Mouse (Mus musculus): ENCODE results near the gene Praf2. TPM values are rescaled to one million over a fixed set of nuclear protein-coding genes. Genes with fewer than 3 reads are reported as not detected.
A peak's percentile ranks its signal among the peaks of the same experiment; 100 is the strongest.

Gene Praf2
- total RNA-seq, 1 experiment from 2014 or later = 6.8 TPM

GRCm38 (mm10) chrX:7728922-7729265, 655 bp downstream of the Praf2 start:
- no peak for ATAC-seq (replicated peaks; ENCODE audit: insufficient number of reproducible peaks, low FRiP score, low TSS enrichment, poor library complexity, severe bottlenecking)

- ATAC-seq (replicated peaks; ENCODE audit: insufficient number of reproducible peaks, low FRiP score, low TSS enrichment, poor library complexity, severe bottlenecking) = peak; percentile 70; the same call in 1 of the 2 replicates
Measured at GRCm38 (mm10) chrX:7733571-7734156, 5.4 kb downstream of the Praf2 start.

- no peak for ATAC-seq (replicated peaks; ENCODE audit: insufficient number of reproducible peaks, low FRiP score, low TSS enrichment, poor library complexity, severe bottlenecking)
Measured at GRCm38 (mm10) chrX:7739336-7740081, 11.3 kb downstream of the Praf2 start.

GRCm38 (mm10) chrX:7740082-7740819, 12.0 kb downstream of the Praf2 start:
- no peak for ATAC-seq (replicated peaks; ENCODE audit: insufficient number of reproducible peaks, low FRiP score, low TSS enrichment, poor library complexity, severe bottlenecking)

GRCm38 (mm10) chrX:7741103-7741502, 12.9 kb downstream of the Praf2 start:
- ATAC-seq (replicated peaks; ENCODE audit: insufficient number of reproducible peaks, low FRiP score, low TSS enrichment, poor library complexity, severe bottlenecking) = no peak

- no peak for ATAC-seq (replicated peaks; ENCODE audit: insufficient number of reproducible peaks, low FRiP score, low TSS enrichment, poor library complexity, severe bottlenecking)
Measured at GRCm38 (mm10) chrX:7743470-7743869, 15.2 kb downstream of the Praf2 start.

- ATAC-seq (replicated peaks; ENCODE audit: insufficient number of reproducible peaks, low FRiP score, low TSS enrichment, poor library complexity, severe bottlenecking) = no peak
Measured at GRCm38 (mm10) chrX:7744940-7745339, 16.7 kb downstream of the Praf2 start.

GRCm38 (mm10) chrX:7745429-7745828, 17.2 kb downstream of the Praf2 start:
- no peak for ATAC-seq (replicated peaks; ENCODE audit: insufficient number of reproducible peaks, low FRiP score, low TSS enrichment, poor library complexity, severe bottlenecking)

- ATAC-seq (replicated peaks; ENCODE audit: insufficient number of reproducible peaks, low FRiP score, low TSS enrichment, poor library complexity, severe bottlenecking) = no peak
Measured at GRCm38 (mm10) chrX:7750432-7751116, 22.3 kb downstream of the Praf2 start, which contains the start of gene Ccdc120. Gene Ccdc120, minus strand, starts transcription at chrX:7750905.

- ATAC-seq (replicated peaks; ENCODE audit: insufficient number of reproducible peaks, low FRiP score, low TSS enrichment, poor library complexity, severe bottlenecking) = peak; percentile 63; the same call in 1 of the 2 replicates
Measured at GRCm38 (mm10) chrX:7753627-7754026, 25.4 kb downstream of the Praf2 start.

- ATAC-seq (replicated peaks; ENCODE audit: insufficient number of reproducible peaks, low FRiP score, low TSS enrichment, poor library complexity, severe bottlenecking) = peak; percentile 98
Measured at GRCm38 (mm10) chrX:7762137-7762920, 34.1 kb downstream of the Praf2 start, which contains the start of gene Tfe3. Gene Tfe3, plus strand, starts transcription at chrX:7762560.

- ATAC-seq (replicated peaks; ENCODE audit: insufficient number of reproducible peaks, low FRiP score, low TSS enrichment, poor library complexity, severe bottlenecking) = no peak
Measured at GRCm38 (mm10) chrX:7762921-7763197, 34.6 kb downstream of the Praf2 start.

- ATAC-seq (replicated peaks; ENCODE audit: insufficient number of reproducible peaks, low FRiP score, low TSS enrichment, poor library complexity, severe bottlenecking) = peak; percentile 36; the same call in 1 of the 2 replicates
Measured at GRCm38 (mm10) chrX:7763631-7764393, 35.6 kb downstream of the Praf2 start.

GRCm38 (mm10) chrX:7764657-7765280, 36.5 kb downstream of the Praf2 start:
- ATAC-seq (replicated peaks; ENCODE audit: insufficient number of reproducible peaks, low FRiP score, low TSS enrichment, poor library complexity, severe bottlenecking) = no peak

- ATAC-seq (replicated peaks; ENCODE audit: insufficient number of reproducible peaks, low FRiP score, low TSS enrichment, poor library complexity, severe bottlenecking) = no peak
Measured at GRCm38 (mm10) chrX:7765281-7765670, 37.0 kb downstream of the Praf2 start.

GRCm38 (mm10) chrX:7765764-7766163, 37.5 kb downstream of the Praf2 start:
- ATAC-seq (replicated peaks; ENCODE audit: insufficient number of reproducible peaks, low FRiP score, low TSS enrichment, poor library complexity, severe bottlenecking) = no peak

- no peak for ATAC-seq (replicated peaks; ENCODE audit: insufficient number of reproducible peaks, low FRiP score, low TSS enrichment, poor library complexity, severe bottlenecking)
Measured at GRCm38 (mm10) chrX:7769302-7770017, 41.2 kb downstream of the Praf2 start.
